Mouse (Mus musculus) liver, postnatal 0 days (tissue): ENCODE measurements around the gene 4933414I15Rik. TPM values are rescaled to one million over a fixed set of nuclear protein-coding genes. Genes with fewer than 3 reads are reported as not detected.

ENCODE experiments used
- ATAC-seq: fragments of 200-750 bp; cut with Nextera tagmentation; 2 replicates; pipeline ENCODE4 v1.8.0; 2017; ENCODE audit warnings: mild to moderate bottlenecking, moderate library complexity
- DNase-seq: peaks from one replicate; pipeline ENCODE4 v3.0.0-alpha.2; 2016
- H3K27ac ChIP-seq: fragments of 300-500 bp; sonication (generic); 2 replicates; pipeline ENCODE4 v1.5.1; 2014; ENCODE audit warnings: antibody characterized with exemption, moderate library complexity, mild to moderate bottlenecking, low read depth
- H3K27me3 ChIP-seq: fragments of 300-500 bp; sonication (generic); 2 replicates; pipeline ENCODE4 v1.6.1; 2014; ENCODE audit warnings: low read length, control low read depth, mixed read lengths; ENCODE audit not compliant: insufficient read depth
- H3K36me3 ChIP-seq: fragments of 300-500 bp; sonication (generic); replicated peaks from 2 replicates; pipeline ENCODE4 v1.6.1; 2014; ENCODE audit warnings: mild to moderate bottlenecking, control low read depth, low read length, moderate library complexity, mixed read lengths; ENCODE audit not compliant: insufficient read depth
- H3K4me1 ChIP-seq: fragments of 300-500 bp; sonication (generic); 2 replicates; pipeline ENCODE4 v1.6.1; 2014; ENCODE audit warnings: antibody characterized with exemption, mild to moderate bottlenecking, control low read depth; ENCODE audit not compliant: insufficient read depth
- H3K4me2 ChIP-seq: fragments of 300-500 bp; sonication (generic); 2 replicates; pipeline ENCODE4 v1.6.1; 2014; ENCODE audit warnings: low read depth, mild to moderate bottlenecking, low read length, moderate library complexity, mixed read lengths
- H3K4me3 ChIP-seq: fragments of 300-500 bp; sonication (generic); 2 replicates; pipeline ENCODE4 v1.5.1; 2014; ENCODE audit warnings: low read depth, low read length
- H3K9ac ChIP-seq: fragments of 300-500 bp; sonication (generic); replicated peaks from 2 replicates; pipeline ENCODE4 v1.6.1; 2014; ENCODE audit warnings: mild to moderate bottlenecking, moderate library complexity
- H3K9me3 ChIP-seq: fragments of 300-500 bp; sonication (generic); 2 replicates; pipeline ENCODE4 v1.6.1; 2016; ENCODE audit warnings: mild to moderate bottlenecking, control low read depth, low read length, mixed read lengths
- CTCF ChIP-seq: sonication (generic); IDR thresholded peaks from 2 replicates; pipeline ENCODE4 v1.5.1; 2016; ENCODE audit warnings: antibody characterized with exemption, low read depth
- EP300 ChIP-seq: IDR thresholded peaks from 2 replicates; pipeline ENCODE4 v1.6.1; 2016; ENCODE audit warnings: antibody characterized with exemption, low read depth, mild to moderate bottlenecking
- WGBS: fragments of 180-500 bp; shearing (Covaris S2); extraction: QIAGEN DNeasy Blood & Tissue Kit; methylation state at CpG from one replicate; pipeline ENCODE4 v1.1.7; 2014; ENCODE audit not compliant: insufficient replicate concordance; 5-methylcytosine and 5-hydroxymethylcytosine counted together
- polyA plus RNA-seq: library from polyadenylated mRNA; unstranded; fragments of >200 nt; fragmentation: Nextera tagmentation; extraction: Ambion mirVana; gene quantifications from 2 replicates; pipeline ENCODE4 v1.2.1, GENCODE M21; 2015

Gene 4933414I15Rik
- polyA plus RNA-seq, 1 experiment from 2014 or later: not detected

DNA sequence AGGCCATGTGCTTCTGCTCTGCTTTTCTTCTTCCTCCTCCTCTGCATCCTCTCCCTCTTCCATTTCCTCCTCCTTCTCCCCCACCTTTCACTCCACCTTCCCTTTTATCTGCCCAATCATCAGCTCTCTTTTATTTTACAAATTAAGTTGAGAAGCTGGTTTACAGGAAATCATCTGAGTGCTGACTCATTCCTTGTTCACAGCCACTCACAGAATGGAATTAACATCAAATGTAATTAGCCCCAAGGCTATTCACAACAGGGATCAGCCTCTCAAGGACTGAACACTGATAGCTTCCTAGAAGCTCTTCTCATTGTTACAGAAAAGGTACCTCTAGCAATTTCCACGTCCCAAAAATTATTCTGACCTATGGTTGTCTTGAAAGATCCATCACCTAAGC, 46.2 kb downstream of the 4933414I15Rik start:
- Histone ChIP-seq H3K27ac (no peak overlapping the region), H3K9ac (no peak overlapping the region), H3K36me3 (peaks cover 9% of the 10 kb centered on the region; the same call in 1 of the 2 replicates), H3K4me3 (no peak overlapping the region), H3K4me1 (no peaks in the 10 kb centered on the region), H3K4me2 (no peak overlapping the region), H3K9me3 (peaks cover 40% of the 10 kb centered on the region), H3K27me3 (no peaks in the 10 kb centered on the region)
- DNase-seq (no peak), ATAC-seq (no peak)
- TF ChIP-seq EP300: no peak
- TF ChIP-seq CTCF: no peak
- WGBS: 57% methylated on average over 1 of the region's 1 CpGs

DNA sequence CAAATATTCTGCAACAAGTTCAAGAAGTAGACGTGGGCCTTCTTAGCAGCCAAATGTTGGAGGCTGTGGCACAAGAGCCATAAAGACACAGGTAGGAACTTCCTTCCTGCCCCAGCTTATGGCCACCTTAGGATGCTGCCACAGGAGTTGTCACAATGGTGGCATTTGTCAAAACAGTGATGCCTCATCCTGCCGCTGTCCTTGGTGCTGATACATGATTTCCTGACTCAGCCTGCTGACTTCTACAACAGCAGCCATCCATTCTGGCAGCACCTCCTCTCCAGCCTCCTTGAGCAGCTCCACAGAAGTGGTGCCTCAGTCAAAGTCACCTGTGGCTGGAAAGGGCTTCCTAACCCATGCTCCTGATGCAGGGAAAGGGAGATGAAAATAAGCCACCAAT, 51.1 kb downstream of the 4933414I15Rik start:
- ATAC-seq: no peak
- no peak overlapping the region for H3K9ac ChIP-seq
- DNase-seq: no peak
- no peak overlapping the region for H3K4me2 ChIP-seq
- H3K9me3 ChIP-seq: no peaks in the 10 kb centered on the region
- 41% methylated on average over 2 of the region's 2 CpGs for WGBS
- no peaks in the 10 kb centered on the region for H3K27me3 ChIP-seq
- H3K4me1 ChIP-seq: no peaks in the 10 kb centered on the region
- no peak for TF ChIP-seq CTCF
- no peak for TF ChIP-seq EP300
- H3K36me3 ChIP-seq: no peaks in the 10 kb centered on the region
- no peak overlapping the region for H3K27ac ChIP-seq
- H3K4me3 ChIP-seq: no peak overlapping the region

Other genes starting within 250 kb of the 4933414I15Rik start
- 0.21 and 0.39 TPM in 2 replicates for gene Zfp354c, start 116.0 kb downstream of the 4933414I15Rik start, polyA plus RNA-seq
- gene Zfp879, start 102.2 kb downstream of the 4933414I15Rik start, polyA plus RNA-seq: 0.08 and 0.15 TPM in 2 replicates
- gene Grm6, start 93.1 kb downstream of the 4933414I15Rik start, polyA plus RNA-seq: 0.12 TPM in 1 of 2 replicates, not detected in the other
- 0.12 and 0.17 TPM in 2 replicates for gene Zfp454, start 56.1 kb downstream of the 4933414I15Rik start, polyA plus RNA-seq
- gene Zfp2, start 27.6 kb downstream of the 4933414I15Rik start, polyA plus RNA-seq: 1.3 and 1.5 TPM in 2 replicates
- 0.33 and 0.36 TPM in 2 replicates for gene Zfp354b, start 12.1 kb downstream of the 4933414I15Rik start, polyA plus RNA-seq
- gene Prop1, start 10.0 kb upstream of the 4933414I15Rik start, polyA plus RNA-seq: not detected in 2 replicates
- not detected in 2 replicates for gene Olfr1378, start 22.8 kb upstream of the 4933414I15Rik start, polyA plus RNA-seq
- gene Olfr1377, start 38.2 kb upstream of the 4933414I15Rik start, polyA plus RNA-seq: not detected in 2 replicates
- gene Olfr51, start 59.8 kb upstream of the 4933414I15Rik start, polyA plus RNA-seq: not detected in 2 replicates
- gene Olfr54, start 70.5 kb upstream of the 4933414I15Rik start, polyA plus RNA-seq: not detected in 2 replicates
- not detected in 2 replicates for gene Olfr1375, start 104.3 kb upstream of the 4933414I15Rik start, polyA plus RNA-seq
- 0.86 and 0.94 TPM in 2 replicates for gene Zfp354a, start 115.5 kb upstream of the 4933414I15Rik start, polyA plus RNA-seq